Mouse (Mus musculus): ENCODE results near the gene Fgd6. TPM values are rescaled to one million over a fixed set of nuclear protein-coding genes. Genes with fewer than 3 reads are reported as not detected.

The Fgd6 gene
- polyA plus RNA-seq, 1 experiment from 2014 or later: 2.2 TPM

DNA sequence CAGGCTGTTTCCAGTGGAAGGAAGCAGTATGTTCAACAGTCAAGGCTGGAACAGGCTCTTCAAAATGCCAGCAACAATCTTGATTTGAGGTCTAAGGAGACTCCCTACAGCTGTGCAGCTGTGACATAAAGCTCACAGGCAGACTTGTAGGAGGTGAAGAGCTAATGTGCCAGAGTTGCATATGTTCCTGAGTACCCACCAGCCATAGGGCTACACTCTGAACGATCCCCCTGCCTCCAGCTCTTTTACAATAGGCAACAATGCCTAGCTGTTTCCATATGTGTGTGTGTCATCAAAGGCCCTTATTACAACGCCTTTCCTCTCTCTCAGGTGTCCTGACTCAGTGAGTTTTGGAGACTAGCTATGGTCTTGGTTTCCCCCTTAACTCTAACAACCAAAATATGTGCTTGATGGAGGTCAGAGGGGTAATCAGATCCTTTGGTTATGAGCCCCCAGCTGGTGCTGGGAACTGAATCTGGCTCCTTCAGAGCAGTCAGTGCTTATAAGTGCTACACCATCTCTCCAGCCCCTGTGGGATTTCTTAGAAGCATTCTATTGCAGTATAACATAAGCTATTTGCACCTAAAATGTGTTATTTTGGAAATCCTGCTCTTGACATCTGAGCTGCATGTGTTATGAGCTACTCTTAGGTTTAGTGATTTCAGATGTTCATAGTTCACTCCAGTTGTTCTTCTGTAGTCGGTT, 104.6 kb downstream of the Fgd6 start:
- WGBS: 86% methylated on average over 3 of the region's 3 CpGs

DNA sequence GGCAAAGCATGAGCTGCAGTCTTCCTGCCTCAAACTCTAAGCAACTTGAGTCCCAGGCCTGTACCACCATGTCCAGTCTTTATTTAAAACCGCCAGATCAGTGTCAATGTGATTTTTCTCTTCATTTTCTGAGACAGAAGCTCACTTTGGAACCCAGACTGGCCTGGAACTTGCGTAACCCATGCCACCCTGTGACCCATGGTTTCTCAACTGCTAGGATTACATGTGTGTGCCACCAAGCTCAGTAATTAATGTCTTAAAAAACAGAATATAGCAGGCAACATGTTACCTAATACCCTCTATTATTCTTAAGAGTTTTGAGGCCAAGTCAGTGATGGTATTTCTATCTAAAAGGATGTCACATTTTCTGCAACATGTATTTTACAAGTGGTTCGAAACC, 106.6 kb downstream of the Fgd6 start:
- TF ChIP-seq CTCF (IDR thresholded peaks at IDR 0.05; ENCODE audit: low read depth): no peak
- Histone ChIP-seq H3K27me3 (replicated peaks; ENCODE audit: control insufficient read depth, insufficient read depth, low read length) (no peaks in the 10 kb centered on the region), H3K36me3 (ENCODE audit: control insufficient read depth, insufficient read depth) (peaks cover 21% of the 10 kb centered on the region), H3K27ac (ENCODE audit: low read depth, low read length) (no peak overlapping the region), H3K4me2 (replicated peaks; ENCODE audit: low read depth) (no peak overlapping the region), H3K9ac (ENCODE audit: low read depth, low read length) (no peak overlapping the region), H3K4me3 (ENCODE audit: low read depth, low read length) (no peak overlapping the region), H3K9me3 (ENCODE audit: control insufficient read depth) (no peaks in the 10 kb centered on the region), H3K4me1 (replicated peaks; ENCODE audit: control insufficient read depth, insufficient read depth, low read length) (0 out of 2 replicates have a peak, but pooled peaks cover 3% of the 10 kb centered on the region)
- no peak for ATAC-seq
- WGBS: 97% methylated on average over 3 of the region's 3 CpGs

More for the DNA sequence above, 104.6 kb downstream of the Fgd6 start:
- 0 out of 2 replicates have a peak, but pooled peaks cover 3% of the 10 kb centered on the region for H3K4me1 ChIP-seq (replicated peaks; ENCODE audit: control insufficient read depth, insufficient read depth, low read length)
- H3K36me3 ChIP-seq (ENCODE audit: control insufficient read depth, insufficient read depth): peaks cover 28% of the 10 kb centered on the region
- TF ChIP-seq CTCF (IDR thresholded peaks at IDR 0.05; ENCODE audit: low read depth): no peak
- no peak overlapping the region for H3K27ac ChIP-seq (ENCODE audit: low read depth, low read length)
- no peak overlapping the region for H3K4me3 ChIP-seq (ENCODE audit: low read depth, low read length)
- H3K9me3 ChIP-seq (ENCODE audit: control insufficient read depth): no peaks in the 10 kb centered on the region
- no peak overlapping the region for H3K4me2 ChIP-seq (replicated peaks; ENCODE audit: low read depth)
- no peaks in the 10 kb centered on the region for H3K27me3 ChIP-seq (replicated peaks; ENCODE audit: control insufficient read depth, insufficient read depth, low read length)
- H3K9ac ChIP-seq (ENCODE audit: low read depth, low read length): no peak overlapping the region
- ATAC-seq: no peak

DNA sequence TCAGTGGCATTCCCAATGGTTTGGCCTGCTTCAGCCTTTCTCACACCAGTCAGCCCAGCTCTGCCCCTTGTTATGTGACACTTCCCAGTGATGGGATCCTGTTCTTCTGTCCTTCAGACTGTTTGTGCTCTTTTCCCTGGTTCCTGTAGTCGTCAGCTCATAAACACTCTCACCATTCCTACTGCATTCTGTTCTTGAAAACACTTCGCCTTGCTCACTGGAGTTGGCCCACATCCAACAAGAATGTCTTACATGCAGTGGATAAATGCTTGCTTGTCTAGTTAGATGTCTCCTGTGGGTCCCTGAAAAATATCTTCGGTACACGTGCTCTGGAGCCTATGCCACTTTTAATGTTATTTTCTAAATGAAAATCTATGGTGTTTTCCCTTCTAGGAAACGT, 108.8 kb downstream of the Fgd6 start:
- no peak overlapping the region for H3K4me3 ChIP-seq (ENCODE audit: low read depth, low read length)
- peaks cover 15% of the 10 kb centered on the region for H3K36me3 ChIP-seq (ENCODE audit: control insufficient read depth, insufficient read depth)
- H3K9me3 ChIP-seq (ENCODE audit: control insufficient read depth): no peaks in the 10 kb centered on the region
- WGBS: 58% methylated on average over 5 of the region's 5 CpGs
- no peak overlapping the region for H3K4me2 ChIP-seq (replicated peaks; ENCODE audit: low read depth)
- H3K4me1 ChIP-seq (replicated peaks; ENCODE audit: control insufficient read depth, insufficient read depth, low read length): peaks cover under 1% of the 10 kb centered on the region; the same call in 1 of the 2 replicates
- TF ChIP-seq CTCF (IDR thresholded peaks at IDR 0.05; ENCODE audit: low read depth): no peak
- no peak overlapping the region for H3K27ac ChIP-seq (ENCODE audit: low read depth, low read length)
- H3K9ac ChIP-seq (ENCODE audit: low read depth, low read length): no peak overlapping the region
- H3K27me3 ChIP-seq (replicated peaks; ENCODE audit: control insufficient read depth, insufficient read depth, low read length): no peaks in the 10 kb centered on the region
- ATAC-seq: no peak

DNA sequence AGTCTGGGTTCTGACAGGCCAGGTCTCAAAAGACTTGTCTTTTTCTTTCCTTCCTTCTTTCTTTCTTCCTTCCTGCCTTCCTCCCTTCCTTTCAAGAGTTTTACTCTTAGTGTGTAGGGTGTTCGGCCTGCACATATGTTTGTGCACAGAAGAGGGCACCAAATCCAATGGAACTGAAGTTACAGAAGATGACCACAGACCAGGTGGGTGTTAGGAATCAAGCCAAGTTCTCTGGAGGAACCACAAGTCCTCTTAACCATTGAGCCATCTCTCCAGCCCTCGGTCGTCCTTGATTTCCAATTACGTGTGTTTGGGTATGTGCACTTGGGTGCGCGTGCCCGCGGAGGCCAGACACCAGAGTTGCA, 111.6 kb downstream of the Fgd6 start:
- TF ChIP-seq CTCF (IDR thresholded peaks at IDR 0.05; ENCODE audit: low read depth): no peak
- Histone ChIP-seq H3K4me3 (ENCODE audit: low read depth, low read length) (peak overlapping the region; percentile 73), H3K27me3 (replicated peaks; ENCODE audit: control insufficient read depth, insufficient read depth, low read length) (no peaks in the 10 kb centered on the region), H3K36me3 (ENCODE audit: control insufficient read depth, insufficient read depth) (0 out of 2 replicates have a peak, but pooled peaks cover 2% of the 10 kb centered on the region), H3K4me2 (replicated peaks; ENCODE audit: low read depth) (peak overlapping the region; percentile 82), H3K9me3 (ENCODE audit: control insufficient read depth) (no peaks in the 10 kb centered on the region), H3K4me1 (replicated peaks; ENCODE audit: control insufficient read depth, insufficient read depth, low read length) (peaks cover 9% of the 10 kb centered on the region; the same call in 1 of the 2 replicates), H3K27ac (ENCODE audit: low read depth, low read length) (peak overlapping the region; percentile 97), H3K9ac (ENCODE audit: low read depth, low read length) (peak overlapping the region; percentile 88; the same call in 1 of the 2 replicates)
- peak; percentile 58 for ATAC-seq
- 9% methylated on average over 8 of the region's 8 CpGs for WGBS

DNA sequence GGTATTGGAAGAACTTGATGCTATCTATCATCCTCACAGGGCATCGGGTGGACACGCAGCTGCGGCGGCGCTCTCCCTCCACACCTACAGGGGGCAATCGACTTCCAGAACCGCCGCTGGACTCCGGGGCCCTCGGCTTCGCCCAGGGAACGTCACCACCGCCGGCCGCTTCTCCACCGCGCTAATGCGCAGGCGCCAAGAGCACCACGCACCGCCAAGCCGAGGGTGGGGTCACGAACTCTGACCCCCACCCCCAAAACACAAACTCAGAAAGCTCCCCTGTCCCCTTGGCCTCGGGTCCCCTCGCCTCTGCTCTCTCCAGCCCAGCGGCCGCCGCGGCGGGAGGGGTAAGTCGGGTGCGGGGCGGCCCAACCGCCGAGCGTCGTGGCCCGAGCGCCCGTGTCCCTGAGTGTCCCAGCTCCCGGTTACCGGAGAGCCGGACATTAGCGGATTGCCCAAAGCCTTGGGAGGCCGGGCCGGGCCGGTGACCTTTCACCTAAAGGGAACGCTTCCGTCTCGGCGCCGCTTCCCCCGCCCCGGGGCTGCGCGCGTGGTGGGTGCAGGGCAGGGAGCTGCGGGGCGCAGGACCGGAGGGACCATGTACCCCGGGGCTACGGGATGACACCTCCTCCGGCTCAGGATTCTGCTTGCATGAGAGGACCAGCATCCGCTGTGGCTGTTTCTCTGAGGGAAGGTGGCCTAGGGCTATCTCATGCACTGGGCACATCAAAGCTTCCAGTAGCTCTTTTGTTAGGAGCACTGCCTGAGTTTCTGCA, 112.1 kb downstream of the Fgd6 start, which contains the start of gene Nr2c1:
Nr2c1 (plus strand) TSS at position 268 of the 776 bp plus-strand sequence.
- WGBS: under 1% methylated on average over 64 of the region's 64 CpGs
- peak; percentile 79 for TF ChIP-seq CTCF (IDR thresholded peaks at IDR 0.05; ENCODE audit: low read depth)

DNA sequence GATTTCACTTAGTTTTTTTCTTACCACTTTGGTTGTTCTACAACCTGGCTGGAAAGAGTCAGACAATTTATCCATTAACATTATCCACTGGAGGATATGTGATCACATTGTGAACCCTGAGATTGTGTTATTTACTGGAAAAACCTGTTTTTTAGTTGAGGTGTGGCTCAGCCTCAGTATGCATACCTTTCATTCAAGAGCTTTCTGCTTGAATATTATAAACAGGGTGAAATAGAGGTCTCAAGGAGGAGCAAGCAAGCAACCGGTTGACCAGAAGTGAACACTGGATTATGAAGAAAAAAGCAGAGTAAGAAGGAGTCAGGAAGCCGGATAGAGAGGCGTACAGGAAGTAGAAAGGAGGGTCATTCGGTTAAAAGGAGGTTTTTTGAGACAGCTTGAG, 115.7 kb downstream of the Fgd6 start:
- 54% methylated on average over 4 of the region's 4 CpGs for WGBS
- Histone ChIP-seq H3K9ac (ENCODE audit: low read depth, low read length) (no peak overlapping the region), H3K27me3 (replicated peaks; ENCODE audit: control insufficient read depth, insufficient read depth, low read length) (no peaks in the 10 kb centered on the region), H3K9me3 (ENCODE audit: control insufficient read depth) (no peaks in the 10 kb centered on the region), H3K27ac (ENCODE audit: low read depth, low read length) (no peak overlapping the region), H3K4me2 (replicated peaks; ENCODE audit: low read depth) (no peak overlapping the region), H3K4me1 (replicated peaks; ENCODE audit: control insufficient read depth, insufficient read depth, low read length) (peaks cover 9% of the 10 kb centered on the region; the same call in 1 of the 2 replicates), H3K4me3 (ENCODE audit: low read depth, low read length) (no peak overlapping the region), H3K36me3 (ENCODE audit: control insufficient read depth, insufficient read depth) (0 out of 2 replicates have a peak, but pooled peaks cover 3% of the 10 kb centered on the region)
- ATAC-seq: 0 out of 2 replicates have a peak, but pooled peaks have one; percentile 20
- no peak for TF ChIP-seq CTCF (IDR thresholded peaks at IDR 0.05; ENCODE audit: low read depth)

More for the DNA sequence above, 112.1 kb downstream of the Fgd6 start, which contains the start of gene Nr2c1:
- Histone ChIP-seq H3K27me3 (replicated peaks; ENCODE audit: control insufficient read depth, insufficient read depth, low read length) (no peaks in the 10 kb centered on the region), H3K9me3 (ENCODE audit: control insufficient read depth) (no peaks in the 10 kb centered on the region), H3K9ac (ENCODE audit: low read depth, low read length) (peak within 1 kb of the TSS; percentile 88), H3K4me3 (ENCODE audit: low read depth, low read length) (peak within 1 kb of the TSS; percentile 73), H3K27ac (ENCODE audit: low read depth, low read length) (peak within 1 kb of the TSS; percentile 97), H3K36me3 (ENCODE audit: control insufficient read depth, insufficient read depth) (no peaks in the 10 kb centered on the region), H3K4me2 (replicated peaks; ENCODE audit: low read depth) (peak within 1 kb of the TSS; percentile 82), H3K4me1 (replicated peaks; ENCODE audit: control insufficient read depth, insufficient read depth, low read length) (peaks cover 9% of the 10 kb centered on the region; the same call in 1 of the 2 replicates)
- ATAC-seq: peak; percentile 87

All from intestine, postnatal 0 days (tissue).